Mouse (Mus musculus): ENCODE results near the gene Srgap2.
A peak's percentile ranks its signal among the peaks of the same experiment; 100 is the strongest.

Srgap2 gene

GRCm38 (mm10) chr1:131525586-131526271 is 1.4 kb downstream of the Srgap2 start:
- peak; percentile 64 for DNase-seq

GRCm38 (mm10) chr1:131525101-131525585 is 2.0 kb downstream of the Srgap2 start:
- DNase-seq = peak; percentile 66

GRCm38 (mm10) chr1:131523794-131524193 is 3.4 kb downstream of the Srgap2 start:
- DNase-seq = peak; percentile 46

GRCm38 (mm10) chr1:131516588-131516987 is 10.6 kb downstream of the Srgap2 start:
- DNase-seq = no peak

- DNase-seq = no peak
These were observed 13.0 kb downstream of the Srgap2 start for GRCm38 (mm10) chr1:131514197-131514596.

GRCm38 (mm10) chr1:131513136-131513535 is 14.0 kb downstream of the Srgap2 start:
- DNase-seq = peak; percentile 52

- DNase-seq = no peak
These were observed 15.3 kb downstream of the Srgap2 start for GRCm38 (mm10) chr1:131511661-131512500.

- no peak for DNase-seq
These were observed 16.0 kb downstream of the Srgap2 start for GRCm38 (mm10) chr1:131511131-131511530.

GRCm38 (mm10) chr1:131501681-131502080 is 25.5 kb downstream of the Srgap2 start:
- DNase-seq = no peak

GRCm38 (mm10) chr1:131498231-131498630 is 28.9 kb downstream of the Srgap2 start:
- DNase-seq = no peak

GRCm38 (mm10) chr1:131493966-131494898 is 32.9 kb downstream of the Srgap2 start:
- DNase-seq = peak; percentile 57

- DNase-seq = peak; percentile 52
These were observed 34.8 kb downstream of the Srgap2 start for GRCm38 (mm10) chr1:131492360-131492759.

GRCm38 (mm10) chr1:131491579-131491978 is 35.6 kb downstream of the Srgap2 start:
- DNase-seq = no peak

GRCm38 (mm10) chr1:131489312-131489711 is 37.8 kb downstream of the Srgap2 start:
- DNase-seq = no peak

- no peak for DNase-seq
These were observed 40.9 kb downstream of the Srgap2 start for GRCm38 (mm10) chr1:131486094-131486850.

GRCm38 (mm10) chr1:131482242-131482641 is 44.9 kb downstream of the Srgap2 start:
- peak; percentile 59 for DNase-seq

- no peak for DNase-seq
These were observed 45.8 kb downstream of the Srgap2 start for GRCm38 (mm10) chr1:131481391-131481790.

- DNase-seq = no peak
These were observed 48.3 kb downstream of the Srgap2 start for GRCm38 (mm10) chr1:131478770-131479305.

GRCm38 (mm10) chr1:131475306-131475705 is 51.8 kb downstream of the Srgap2 start:
- DNase-seq = no peak

- no peak for DNase-seq
These were observed 53.5 kb downstream of the Srgap2 start for GRCm38 (mm10) chr1:131473631-131474118.

- no peak for DNase-seq
These were observed 56.6 kb downstream of the Srgap2 start for GRCm38 (mm10) chr1:131470597-131470996.
